Mouse (Mus musculus): ENCODE measurements around the gene Kdm5b.
A peak's percentile ranks its signal among the peaks of the same experiment; 100 is the strongest.

DNA sequence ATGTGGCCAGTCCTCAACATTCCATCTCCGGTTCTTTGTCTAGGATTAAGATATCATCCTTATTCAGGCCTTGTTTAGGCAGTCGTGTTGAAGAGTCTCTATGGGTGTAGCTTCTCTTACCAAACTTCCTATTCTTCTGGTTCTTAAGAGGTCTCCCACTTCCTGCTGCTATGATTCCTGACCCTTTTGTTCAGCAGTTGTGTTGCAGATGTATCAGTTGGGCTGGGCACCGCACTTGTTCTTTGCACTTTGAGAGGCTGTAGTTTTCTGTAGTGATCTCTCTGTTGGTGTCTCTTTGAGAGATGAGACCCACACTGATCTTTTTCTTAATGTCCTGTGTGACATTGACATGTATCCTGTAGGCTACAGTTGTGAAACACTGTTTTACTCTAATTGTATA is 10.7 kb downstream of the Kdm5b start:
- no peak for TF ChIP-seq CTCF (conservative IDR thresholded peaks at IDR 0.05; ENCODE audit: low read length)
- TF ChIP-seq NANOG (IDR thresholded peaks at IDR 0.05; ENCODE audit: borderline replicate concordance, low read length) = peak; percentile 88
- no peak for TF ChIP-seq POU5F1 (IDR thresholded peaks at IDR 0.05; ENCODE audit: borderline replicate concordance, low read length)
